Mouse (Mus musculus) stomach, embryonic 15.5 days (tissue): Measurements from ENCODE around the gene Ly6g6c. TPM values are rescaled to one million over a fixed set of nuclear protein-coding genes. Genes with fewer than 3 reads are reported as not detected.

Experiments
- ATAC-seq: fragments of 200-750 bp; cut with Nextera tagmentation; 2 replicates; pipeline ENCODE4 v1.8.0; 2017; ENCODE audit warnings: low read depth, moderate number of reproducible peaks, moderate TSS enrichment; ENCODE audit not compliant: insufficient read depth, low FRiP score
- H3K27ac ChIP-seq: fragments of 300-500 bp; sonication (generic); 2 replicates; pipeline ENCODE4 v1.5.1; 2015; ENCODE audit warnings: mild to moderate bottlenecking, inconsistent platforms
- H3K27me3 ChIP-seq: fragments of 300-500 bp; sonication (generic); replicated peaks from 2 replicates; pipeline ENCODE4 v1.6.1; 2015; ENCODE audit warnings: inconsistent platforms
- H3K36me3 ChIP-seq: fragments of 300-500 bp; sonication (generic); 2 replicates; pipeline ENCODE4 v1.6.1; 2015; ENCODE audit warnings: inconsistent platforms
- H3K4me1 ChIP-seq: fragments of 300-500 bp; sonication (generic); 2 replicates; pipeline ENCODE4 v1.6.1; 2015; ENCODE audit warnings: inconsistent platforms
- H3K4me2 ChIP-seq: fragments of 300-500 bp; sonication (generic); 2 replicates; pipeline ENCODE4 v1.6.1; 2015; ENCODE audit warnings: mild to moderate bottlenecking, inconsistent platforms
- H3K4me3 ChIP-seq: fragments of 300-500 bp; sonication (generic); replicated peaks from 2 replicates; pipeline ENCODE4 v1.5.1; 2015; ENCODE audit warnings: inconsistent platforms
- H3K9ac ChIP-seq: fragments of 300-500 bp; sonication (generic); 2 replicates; pipeline ENCODE4 v1.6.1; 2015; ENCODE audit warnings: inconsistent platforms
- H3K9me3 ChIP-seq: fragments of 300-500 bp; sonication (generic); 2 replicates; pipeline ENCODE4 v1.6.1; 2016; ENCODE audit warnings: inconsistent platforms
- WGBS: fragments of 180-500 bp; shearing (Covaris S2); methylation state at CpG from one replicate; pipeline ENCODE4 v1.1.7; 2015; 5-methylcytosine and 5-hydroxymethylcytosine counted together
- polyA plus RNA-seq: library from polyadenylated mRNA; unstranded; fragments of >200 nt; fragmentation: Nextera tagmentation; extraction: Ambion mirVana; gene quantifications from 2 replicates; pipeline ENCODE4 v1.2.1, GENCODE M21; 2015

The Ly6g6c gene
- polyA plus RNA-seq, 1 experiment from 2014 or later: 17.2 TPM

DNA sequence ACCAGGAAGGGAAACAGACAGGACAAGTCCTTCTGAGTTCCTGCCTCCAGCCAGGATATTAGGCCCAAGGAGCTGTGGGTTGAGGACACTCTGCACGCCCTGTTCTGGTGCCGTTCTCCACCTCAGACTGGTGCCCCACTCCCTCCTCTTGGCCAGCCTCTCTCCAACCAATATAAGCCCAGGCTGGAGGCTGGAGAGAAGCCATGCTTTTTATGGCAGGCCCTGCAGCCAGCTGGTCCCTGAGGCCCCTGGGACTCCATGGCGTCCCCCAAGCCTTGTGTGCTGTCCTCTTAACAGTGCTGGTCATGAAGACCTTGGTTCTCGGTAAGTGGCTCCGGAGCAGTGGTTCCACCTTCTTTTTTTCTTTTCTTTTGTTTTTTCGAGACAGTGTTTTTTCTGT lies 42.9 kb downstream of the Ly6g6c start, which contains the start of gene Ly6g5c:
Ly6g5c (plus strand) TSS at position 183 of the 400 bp plus-strand sequence.
- ATAC-seq: no peak
- Histone ChIP-seq H3K4me2 (no peak within 1 kb of the TSS), H3K36me3 (0 out of 2 replicates have a peak, but pooled peaks cover 2% of the 10 kb centered on the region), H3K4me3 (no peak within 1 kb of the TSS), H3K9ac (no peak within 1 kb of the TSS), H3K27ac (no peak within 1 kb of the TSS), H3K9me3 (no peaks in the 10 kb centered on the region), H3K4me1 (peaks cover 3% of the 10 kb centered on the region; the same call in 1 of the 2 replicates), H3K27me3 (no peaks in the 10 kb centered on the region)
- WGBS: 75% methylated on average over 6 of the region's 6 CpGs

DNA sequence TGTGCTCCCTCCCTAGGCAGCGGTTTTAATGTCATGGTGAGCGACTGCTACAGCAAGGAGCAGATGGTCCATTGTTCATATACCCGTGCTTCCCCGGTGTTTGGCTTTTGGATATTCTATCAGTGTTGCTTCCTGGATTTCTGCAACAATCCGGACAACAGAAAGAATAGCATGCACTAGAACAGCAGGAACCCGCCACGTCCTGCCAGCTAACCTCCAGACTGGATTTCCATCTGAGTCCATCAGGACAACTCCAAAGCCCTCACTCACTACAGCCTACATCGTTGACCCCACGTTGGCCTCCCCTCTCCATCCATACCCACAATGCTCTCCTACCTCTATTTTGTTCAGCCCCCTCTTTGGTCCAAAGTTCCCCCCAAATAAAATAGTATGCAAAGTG lies 46.6 kb downstream of the Ly6g6c start:
- 72% methylated on average over 9 of the region's 9 CpGs for WGBS
- no peak for ATAC-seq
- Histone ChIP-seq H3K4me2 (no peak overlapping the region), H3K9me3 (no peaks in the 10 kb centered on the region), H3K36me3 (peaks cover 7% of the 10 kb centered on the region; the same call in 1 of the 2 replicates), H3K4me1 (no peaks in the 10 kb centered on the region), H3K27me3 (no peaks in the 10 kb centered on the region), H3K9ac (no peak overlapping the region), H3K27ac (no peak overlapping the region), H3K4me3 (no peak overlapping the region)

DNA sequence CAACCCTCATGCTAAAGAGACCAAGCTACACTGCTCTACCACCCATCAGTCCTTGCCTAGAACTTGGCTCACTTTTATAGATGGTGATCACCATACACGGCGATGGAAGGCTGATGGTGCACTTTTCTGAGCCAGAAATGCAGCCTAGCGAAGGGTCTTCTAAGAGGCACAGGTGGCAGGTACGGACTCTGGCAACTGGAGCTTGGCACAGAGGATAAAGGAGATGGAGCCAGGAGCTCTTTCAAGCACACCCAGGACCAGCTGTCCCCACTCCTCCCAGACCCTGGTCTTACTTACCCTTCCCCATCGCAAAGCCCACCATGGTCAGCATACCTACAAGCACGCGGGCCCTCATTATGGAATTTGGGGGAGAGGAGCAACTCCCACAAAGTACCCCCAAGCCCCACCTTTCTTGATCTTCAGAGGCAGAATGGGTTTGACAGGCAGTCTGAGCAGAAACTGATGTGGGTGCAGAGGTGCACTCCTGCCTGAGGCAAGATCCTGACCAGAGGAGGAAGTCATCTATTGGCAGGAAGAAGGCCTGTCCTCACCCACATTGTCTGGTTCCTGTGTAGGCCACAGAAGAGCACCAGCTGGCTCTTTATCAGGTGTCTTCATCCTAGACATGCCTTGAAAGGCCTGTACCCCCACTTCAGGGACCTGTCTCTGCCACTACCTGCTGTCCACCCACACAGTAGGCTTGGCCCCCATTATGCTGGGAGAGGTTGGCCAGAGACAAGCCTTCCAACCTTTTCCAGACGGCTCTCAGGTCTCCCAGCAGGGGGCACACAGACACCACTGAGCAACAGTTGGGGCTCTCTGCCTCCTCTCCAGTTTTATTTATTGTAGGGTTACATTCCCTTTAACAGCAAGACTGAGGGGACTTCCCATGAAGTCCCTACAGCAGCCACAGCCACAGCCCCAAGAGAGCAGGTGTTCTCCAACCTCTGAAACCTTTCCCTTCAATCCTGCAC lies 50.1 kb downstream of the Ly6g6c start, which contains the start of gene Ly6g5b:
Ly6g5b (minus strand) TSS at position 383 of the 974 bp plus-strand sequence.
- no peak for ATAC-seq
- peaks cover 8% of the 10 kb centered on the region for H3K4me1 ChIP-seq
- H3K4me2 ChIP-seq: no peak within 1 kb of the TSS
- H3K27me3 ChIP-seq: no peaks in the 10 kb centered on the region
- no peak within 1 kb of the TSS for H3K4me3 ChIP-seq
- H3K27ac ChIP-seq: no peak within 1 kb of the TSS
- 83% methylated on average over 8 of the region's 8 CpGs for WGBS
- H3K9me3 ChIP-seq: no peaks in the 10 kb centered on the region
- H3K36me3 ChIP-seq: peaks cover 26% of the 10 kb centered on the region
- no peak within 1 kb of the TSS for H3K9ac ChIP-seq

Other genes starting within 250 kb of the Ly6g6c start
- gene Stk19, start 228.4 kb upstream of the Ly6g6c start, polyA plus RNA-seq: 25.7 and 26.5 TPM in 2 replicates
- gene Dxo, start 228.4 kb upstream of the Ly6g6c start, polyA plus RNA-seq: 52.9 and 53.1 TPM in 2 replicates
- gene Skiv2l, start 215.2 kb upstream of the Ly6g6c start, polyA plus RNA-seq: 39.5 and 48.8 TPM in 2 replicates
- gene Nelfe, start 215.0 kb upstream of the Ly6g6c start, polyA plus RNA-seq: 87.8 and 103 TPM in 2 replicates
- 20.8 and 30.4 TPM in 2 replicates for gene Cfb, start 202.9 kb upstream of the Ly6g6c start, polyA plus RNA-seq
- 2.7 and 3.0 TPM in 2 replicates for gene Zbtb12, start 185.9 kb upstream of the Ly6g6c start, polyA plus RNA-seq
- gene Gm20547, start 183.3 kb upstream of the Ly6g6c start, polyA plus RNA-seq: not detected in 2 replicates
- gene C2, start 167.1 kb upstream of the Ly6g6c start, polyA plus RNA-seq: 4.4 and 6.2 TPM in 2 replicates
- gene Ehmt2, start 166.9 kb upstream of the Ly6g6c start, polyA plus RNA-seq: 70.0 and 74.5 TPM in 2 replicates
- gene Slc44a4, start 150.9 kb upstream of the Ly6g6c start, polyA plus RNA-seq: 15.2 and 17.9 TPM in 2 replicates
- 36.9 and 44.5 TPM in 2 replicates for gene Neu1, start 134.1 kb upstream of the Ly6g6c start, polyA plus RNA-seq
- gene Hspa1b, start 106.2 kb upstream of the Ly6g6c start, polyA plus RNA-seq: 0.34 and 0.90 TPM in 2 replicates
- not detected in 2 replicates for gene Gm20481, start 95.5 kb upstream of the Ly6g6c start, polyA plus RNA-seq
- 9.9 and 12.1 TPM in 2 replicates for gene Hspa1a, start 93.2 kb upstream of the Ly6g6c start, polyA plus RNA-seq
- 0.49 and 0.89 TPM in 2 replicates for gene Hspa1l, start 92.7 kb upstream of the Ly6g6c start, polyA plus RNA-seq
- gene Lsm2, start 83.5 kb upstream of the Ly6g6c start, polyA plus RNA-seq: 175 and 182 TPM in 2 replicates
- gene Vars, start 64.4 kb upstream of the Ly6g6c start, polyA plus RNA-seq: 119 and 124 TPM in 2 replicates
- 0.31 TPM in 2 replicates for gene Vwa7, start 48.8 kb upstream of the Ly6g6c start, polyA plus RNA-seq
- 13.2 and 14.8 TPM in 2 replicates for gene Sapcd1, start 37.4 kb upstream of the Ly6g6c start, polyA plus RNA-seq
- gene Msh5, start 18.6 kb upstream of the Ly6g6c start, polyA plus RNA-seq: 3.8 and 4.8 TPM in 2 replicates
- gene Clic1, start 15.4 kb upstream of the Ly6g6c start, polyA plus RNA-seq: 361 and 363 TPM in 2 replicates
- 210 and 216 TPM in 2 replicates for gene Ddah2, start 6.4 kb upstream of the Ly6g6c start, polyA plus RNA-seq
- gene Mpig6b, start 796 bp downstream of the Ly6g6c start, polyA plus RNA-seq: 0.44 and 0.73 TPM in 2 replicates
- 9.4 and 16.8 TPM in 2 replicates for gene Ly6g6e, start 11.5 kb downstream of the Ly6g6c start, polyA plus RNA-seq
- gene Ly6g6d, start 12.7 kb downstream of the Ly6g6c start, polyA plus RNA-seq: 3.6 and 4.4 TPM in 2 replicates
- 0.15 and 0.41 TPM in 2 replicates for gene Ly6g6f, start 20.2 kb downstream of the Ly6g6c start, polyA plus RNA-seq
- 92.0 and 97.8 TPM in 2 replicates for gene Abhd16a, start 23.9 kb downstream of the Ly6g6c start, polyA plus RNA-seq
- not detected in 2 replicates for gene Ly6g5c, start 42.9 kb downstream of the Ly6g6c start, polyA plus RNA-seq
- 0.69 and 0.85 TPM in 2 replicates for gene Ly6g5b, start 50.0 kb downstream of the Ly6g6c start, polyA plus RNA-seq
- gene Gpank1, start 56.1 kb downstream of the Ly6g6c start, polyA plus RNA-seq: 17.4 and 19.1 TPM in 2 replicates
- gene Csnk2b, start 56.7 kb downstream of the Ly6g6c start, polyA plus RNA-seq: 251 and 262 TPM in 2 replicates
- gene D17H6S53E, start 61.0 kb downstream of the Ly6g6c start, polyA plus RNA-seq: 11.9 and 12.2 TPM in 2 replicates
- gene Apom, start 66.7 kb downstream of the Ly6g6c start, polyA plus RNA-seq: 21.2 and 47.5 TPM in 2 replicates
- 42.2 and 48.0 TPM in 2 replicates for gene Bag6, start 69.8 kb downstream of the Ly6g6c start, polyA plus RNA-seq
- gene Prrc2a, start 99.5 kb downstream of the Ly6g6c start, polyA plus RNA-seq: 148 and 172 TPM in 2 replicates
- gene Aif1, start 110.7 kb downstream of the Ly6g6c start, polyA plus RNA-seq: 18.7 and 21.9 TPM in 2 replicates
- gene Lst1, start 123.1 kb downstream of the Ly6g6c start, polyA plus RNA-seq: 23.7 and 25.1 TPM in 2 replicates
- 3.7 and 5.5 TPM in 2 replicates for gene Ltb, start 129.1 kb downstream of the Ly6g6c start, polyA plus RNA-seq
- gene Tnf, start 136.6 kb downstream of the Ly6g6c start, polyA plus RNA-seq: 0.18 and 0.28 TPM in 2 replicates
- 0.77 and 0.83 TPM in 2 replicates for gene Lta, start 140.0 kb downstream of the Ly6g6c start, polyA plus RNA-seq
- 0.86 TPM in 1 of 2 replicates, not detected in the other for gene Gm16181, start 155.4 kb downstream of the Ly6g6c start, polyA plus RNA-seq
- gene Atp6v1g2, start 168.3 kb downstream of the Ly6g6c start, polyA plus RNA-seq: 5.1 and 5.9 TPM in 2 replicates
- 12.5 and 14.1 TPM in 2 replicates for gene Nfkbil1, start 170.4 kb downstream of the Ly6g6c start, polyA plus RNA-seq
- gene Ddx39b, start 176.4 kb downstream of the Ly6g6c start, polyA plus RNA-seq: 361 and 392 TPM in 2 replicates
- gene H2-D1, start 197.3 kb downstream of the Ly6g6c start, polyA plus RNA-seq: 135 and 148 TPM in 2 replicates